Mouse (Mus musculus) stomach, postnatal 0 days (tissue): ENCODE data around the gene D630045J12Rik.

Source experiments
- CTCF ChIP-seq: IDR thresholded peaks from 2 replicates; pipeline ENCODE4 v1.5.1; 2016; ENCODE audit warnings: antibody characterized with exemption, low read depth, mild to moderate bottlenecking, moderate library complexity
- EP300 ChIP-seq: optimal IDR thresholded peaks from 2 replicates; pipeline ENCODE3; 2016; ENCODE audit warnings: antibody characterized with exemption

- TF ChIP-seq CTCF (no peak), EP300 (no peak)
Observed at GRCm38 (mm10) chr6:38083204-38083603, 170.6 kb downstream of the D630045J12Rik start.
